Mouse (Mus musculus) cortical plate, adult 2 months (tissue): ENCODE results near the gene Ptprn.

ENCODE experiments used
- CTCF ChIP-seq: fragments of 200-500 bp; IDR thresholded peaks from 2 replicates; pipeline ENCODE4 v1.5.1; 2011; ENCODE audit warnings: mild to moderate bottlenecking, control low read depth, low read length; ENCODE audit not compliant: insufficient read depth; ENCODE audit errors: extremely low read depth
- POLR2A ChIP-seq: fragments of 200-500 bp; IDR thresholded peaks from 2 replicates; pipeline ENCODE4 v1.6.1; 2011; ENCODE audit warnings: mild to moderate bottlenecking, low read length, control low read depth; ENCODE audit not compliant: insufficient read depth; ENCODE audit errors: extremely low read depth

GRCm38 (mm10) chr1:75264091-75264880 lies at the start of gene Ptprn:
- TF ChIP-seq CTCF, result no peak
- TF ChIP-seq POLR2A, result no peak; the same call in 1 of the 2 replicates
